Mouse (Mus musculus): ENCODE measurements at regions not wholly inside any gene's neighbourhood (a gene's known extent, or its start where the extent isn't known, plus 50 kb on each side); places are given as distances from the start of the nearest gene placed in this dataset.

DNA sequence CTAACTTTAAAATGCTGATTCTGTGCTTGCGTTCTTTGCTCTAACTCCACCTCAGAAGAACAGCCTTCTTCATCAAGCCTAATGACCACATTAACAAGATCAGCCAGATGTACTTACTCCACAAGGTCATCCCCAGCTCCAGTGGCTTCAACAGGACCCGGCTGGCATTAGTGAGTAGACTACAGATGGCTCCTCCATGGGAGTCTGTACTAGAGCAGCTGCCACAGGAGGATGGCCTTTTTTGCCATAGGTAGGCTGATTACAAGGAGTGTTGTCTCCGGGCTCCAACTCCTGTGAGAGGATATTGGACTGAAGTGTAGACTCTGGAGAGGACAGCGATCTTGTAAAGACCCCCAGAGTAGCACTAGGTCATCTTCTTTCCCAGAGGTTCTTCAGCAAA, 729.7 kb downstream of the Galc start:
- Histone ChIP-seq H3K27me3 (replicated peaks; ENCODE audit: control insufficient read depth, insufficient read depth, low read length) (no peaks in the 10 kb centered on the region), H3K4me2 (replicated peaks; ENCODE audit: low read depth) (no peak overlapping the region), H3K36me3 (ENCODE audit: control insufficient read depth, insufficient read depth) (no peaks in the 10 kb centered on the region), H3K4me1 (replicated peaks; ENCODE audit: control insufficient read depth, insufficient read depth, low read length) (no peaks in the 10 kb centered on the region), H3K9me3 (ENCODE audit: control insufficient read depth) (no peaks in the 10 kb centered on the region), H3K27ac (ENCODE audit: low read depth, low read length) (no peak overlapping the region), H3K4me3 (ENCODE audit: low read depth, low read length) (no peak overlapping the region), H3K9ac (ENCODE audit: low read depth, low read length) (no peak overlapping the region)
- 88% methylated on average over 4 of the region's 4 CpGs for WGBS
- no peak for ATAC-seq
- no peak for TF ChIP-seq CTCF (IDR thresholded peaks at IDR 0.05; ENCODE audit: low read depth)

- H3K9me3 ChIP-seq (ENCODE audit: control insufficient read depth): no peaks in the 10 kb centered on the region
- H3K4me3 ChIP-seq (ENCODE audit: low read depth, low read length): no peak overlapping the region
- H3K4me2 ChIP-seq (replicated peaks; ENCODE audit: low read depth): no peak overlapping the region
- no peak overlapping the region for H3K9ac ChIP-seq (ENCODE audit: low read depth, low read length)
- no peaks in the 10 kb centered on the region for H3K36me3 ChIP-seq (ENCODE audit: control insufficient read depth, insufficient read depth)
- no peaks in the 10 kb centered on the region for H3K4me1 ChIP-seq (replicated peaks; ENCODE audit: control insufficient read depth, insufficient read depth, low read length)
- 32% methylated on average over 1 of the region's 1 CpGs for WGBS
- H3K27me3 ChIP-seq (replicated peaks; ENCODE audit: control insufficient read depth, insufficient read depth, low read length): no peaks in the 10 kb centered on the region
- TF ChIP-seq CTCF (IDR thresholded peaks at IDR 0.05; ENCODE audit: low read depth): no peak
- no peak overlapping the region for H3K27ac ChIP-seq (ENCODE audit: low read depth, low read length)
- ATAC-seq: no peak
Measured at GRCm38 (mm10) chr12:97525931-97526330, 733.3 kb downstream of the Galc start.

GRCm38 (mm10) chr12:97519834-97520489, 739.3 kb downstream of the Galc start:
- Histone ChIP-seq H3K27ac (ENCODE audit: low read depth, low read length) (no peak overlapping the region), H3K4me1 (replicated peaks; ENCODE audit: control insufficient read depth, insufficient read depth, low read length) (no peaks in the 10 kb centered on the region), H3K4me2 (replicated peaks; ENCODE audit: low read depth) (no peak overlapping the region), H3K4me3 (ENCODE audit: low read depth, low read length) (no peak overlapping the region), H3K9me3 (ENCODE audit: control insufficient read depth) (no peaks in the 10 kb centered on the region), H3K9ac (ENCODE audit: low read depth, low read length) (no peak overlapping the region), H3K36me3 (ENCODE audit: control insufficient read depth, insufficient read depth) (no peaks in the 10 kb centered on the region), H3K27me3 (replicated peaks; ENCODE audit: control insufficient read depth, insufficient read depth, low read length) (no peaks in the 10 kb centered on the region)
- 92% methylated on average over 4 of the region's 4 CpGs for WGBS
- ATAC-seq: no peak
- TF ChIP-seq CTCF (IDR thresholded peaks at IDR 0.05; ENCODE audit: low read depth): no peak

GRCm38 (mm10) chr12:97517534-97517933, 741.7 kb downstream of the Galc start:
- Histone ChIP-seq H3K36me3 (ENCODE audit: control insufficient read depth, insufficient read depth) (no peaks in the 10 kb centered on the region), H3K9me3 (ENCODE audit: control insufficient read depth) (no peaks in the 10 kb centered on the region), H3K4me3 (ENCODE audit: low read depth, low read length) (no peak overlapping the region), H3K9ac (ENCODE audit: low read depth, low read length) (no peak overlapping the region), H3K27ac (ENCODE audit: low read depth, low read length) (no peak overlapping the region), H3K4me2 (replicated peaks; ENCODE audit: low read depth) (no peak overlapping the region), H3K27me3 (replicated peaks; ENCODE audit: control insufficient read depth, insufficient read depth, low read length) (no peaks in the 10 kb centered on the region), H3K4me1 (replicated peaks; ENCODE audit: control insufficient read depth, insufficient read depth, low read length) (no peaks in the 10 kb centered on the region)
- TF ChIP-seq CTCF (IDR thresholded peaks at IDR 0.05; ENCODE audit: low read depth): no peak
- ATAC-seq: no peak
- 86% methylated on average over 2 of the region's 2 CpGs for WGBS

GRCm38 (mm10) chr12:97515805-97516204, 743.5 kb downstream of the Galc start:
- no peaks in the 10 kb centered on the region for H3K36me3 ChIP-seq (ENCODE audit: control insufficient read depth, insufficient read depth)
- no peak overlapping the region for H3K27ac ChIP-seq (ENCODE audit: low read depth, low read length)
- no peak overlapping the region for H3K4me3 ChIP-seq (ENCODE audit: low read depth, low read length)
- H3K9ac ChIP-seq (ENCODE audit: low read depth, low read length): no peak overlapping the region
- TF ChIP-seq CTCF (IDR thresholded peaks at IDR 0.05; ENCODE audit: low read depth): no peak
- 88% methylated on average over 5 of the region's 5 CpGs for WGBS
- no peaks in the 10 kb centered on the region for H3K27me3 ChIP-seq (replicated peaks; ENCODE audit: control insufficient read depth, insufficient read depth, low read length)
- no peaks in the 10 kb centered on the region for H3K4me1 ChIP-seq (replicated peaks; ENCODE audit: control insufficient read depth, insufficient read depth, low read length)
- H3K4me2 ChIP-seq (replicated peaks; ENCODE audit: low read depth): no peak overlapping the region
- no peak for ATAC-seq
- no peaks in the 10 kb centered on the region for H3K9me3 ChIP-seq (ENCODE audit: control insufficient read depth)

- Histone ChIP-seq H3K27ac (ENCODE audit: low read depth, low read length) (no peak overlapping the region), H3K4me3 (ENCODE audit: low read depth, low read length) (no peak overlapping the region), H3K27me3 (replicated peaks; ENCODE audit: control insufficient read depth, insufficient read depth, low read length) (no peaks in the 10 kb centered on the region), H3K36me3 (ENCODE audit: control insufficient read depth, insufficient read depth) (no peaks in the 10 kb centered on the region), H3K4me1 (replicated peaks; ENCODE audit: control insufficient read depth, insufficient read depth, low read length) (no peaks in the 10 kb centered on the region), H3K4me2 (replicated peaks; ENCODE audit: low read depth) (no peak overlapping the region), H3K9ac (ENCODE audit: low read depth, low read length) (no peak overlapping the region), H3K9me3 (ENCODE audit: control insufficient read depth) (no peaks in the 10 kb centered on the region)
- no peak for TF ChIP-seq CTCF (IDR thresholded peaks at IDR 0.05; ENCODE audit: low read depth)
- ATAC-seq: no peak
- WGBS: 47% methylated on average over 9 of the region's 9 CpGs
Measured at GRCm38 (mm10) chr12:97511866-97512265, 747.4 kb downstream of the Galc start.

GRCm38 (mm10) chr12:97501441-97501840, 757.8 kb downstream of the Galc start:
- Histone ChIP-seq H3K9me3 (ENCODE audit: control insufficient read depth) (no peaks in the 10 kb centered on the region), H3K27ac (ENCODE audit: low read depth, low read length) (no peak overlapping the region), H3K4me3 (ENCODE audit: low read depth, low read length) (no peak overlapping the region), H3K9ac (ENCODE audit: low read depth, low read length) (no peak overlapping the region), H3K4me2 (replicated peaks; ENCODE audit: low read depth) (no peak overlapping the region), H3K27me3 (replicated peaks; ENCODE audit: control insufficient read depth, insufficient read depth, low read length) (no peaks in the 10 kb centered on the region), H3K4me1 (replicated peaks; ENCODE audit: control insufficient read depth, insufficient read depth, low read length) (no peaks in the 10 kb centered on the region), H3K36me3 (ENCODE audit: control insufficient read depth, insufficient read depth) (no peaks in the 10 kb centered on the region)
- no peak for TF ChIP-seq CTCF (IDR thresholded peaks at IDR 0.05; ENCODE audit: low read depth)
- no peak for ATAC-seq
- 80% methylated on average over 2 of the region's 2 CpGs for WGBS
